Mouse (Mus musculus): ENCODE data around the gene Wsb2.
"Not testable (repeated sequence)": the region's sequence is repeated elsewhere in the genome, so short reads cannot be mapped to it uniquely, and the experiment has no call there.

The Wsb2 gene

DNA sequence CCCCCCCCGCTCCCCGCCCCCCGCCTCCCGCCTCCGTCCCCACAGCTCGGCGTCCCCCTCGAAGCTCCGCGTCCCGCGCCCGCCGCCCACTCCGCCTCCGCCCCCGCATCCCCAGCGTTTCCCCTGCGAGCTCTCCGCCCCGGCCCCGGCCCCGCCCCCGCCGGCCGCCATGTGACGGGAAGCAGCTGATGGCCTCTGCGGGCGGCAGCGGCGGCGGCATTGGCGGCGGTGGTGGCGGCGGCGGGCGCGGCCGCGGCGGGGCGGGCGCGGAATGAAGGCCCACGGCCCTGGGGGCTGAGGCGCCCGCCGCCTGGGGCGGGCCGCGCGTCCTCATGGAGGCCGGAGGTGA, at the start of gene Wsb2:
Wsb2 (plus strand) TSS at position 176 of the 349 bp plus-strand sequence.
- DNase-seq, result peak; percentile 84 to 89

DNA sequence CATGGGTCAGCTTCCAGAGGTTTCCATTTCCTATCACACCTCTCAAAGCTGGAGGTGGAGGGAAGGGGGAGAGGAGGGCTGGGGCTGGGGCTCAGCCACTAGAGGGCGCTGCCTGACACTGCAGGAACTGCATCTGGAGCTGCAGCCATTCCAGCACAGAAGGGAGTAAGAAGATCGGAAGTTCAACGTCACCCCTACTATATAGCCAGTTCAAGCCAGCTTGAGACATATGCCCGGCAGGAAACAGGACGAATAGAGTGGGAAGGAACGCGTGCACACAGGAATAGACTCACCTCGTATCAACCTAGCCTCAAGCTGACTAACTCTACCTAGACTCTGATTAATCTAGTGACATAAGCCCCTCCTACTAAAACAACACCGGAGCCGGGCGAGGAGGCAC, 49.4 kb upstream of the Wsb2 start:
- DNase-seq, result peak; percentile 74 to 84

DNA sequence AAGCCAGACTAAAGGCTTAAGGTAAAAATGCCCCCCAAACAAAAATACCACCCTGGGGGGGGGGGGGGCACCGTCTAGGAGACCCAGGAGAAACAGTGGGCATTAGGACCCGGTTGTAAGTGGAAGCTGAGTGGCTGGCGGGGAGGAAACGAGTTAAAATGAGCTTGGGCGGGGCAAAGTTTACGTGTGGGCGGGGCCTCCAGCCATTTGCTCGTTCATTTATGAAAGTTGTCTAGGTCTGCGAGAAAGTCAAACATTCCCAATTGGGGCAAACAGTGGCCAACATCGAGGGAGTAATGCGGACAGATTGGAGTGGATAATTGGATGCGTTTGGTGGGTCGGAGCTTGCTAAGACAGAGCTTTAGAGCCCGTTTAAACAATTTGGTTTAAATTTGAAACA, 43.7 kb upstream of the Wsb2 start:
- DNase-seq, result peak; percentile 78

GRCm38 (mm10) chr5:117313909-117314308, 43.2 kb upstream of the Wsb2 start:
- DNase-seq, result no peak

- peak; percentile 46 to 71 for DNase-seq
Observed at GRCm38 (mm10) chr5:117314587-117315428, 42.3 kb upstream of the Wsb2 start.

DNA sequence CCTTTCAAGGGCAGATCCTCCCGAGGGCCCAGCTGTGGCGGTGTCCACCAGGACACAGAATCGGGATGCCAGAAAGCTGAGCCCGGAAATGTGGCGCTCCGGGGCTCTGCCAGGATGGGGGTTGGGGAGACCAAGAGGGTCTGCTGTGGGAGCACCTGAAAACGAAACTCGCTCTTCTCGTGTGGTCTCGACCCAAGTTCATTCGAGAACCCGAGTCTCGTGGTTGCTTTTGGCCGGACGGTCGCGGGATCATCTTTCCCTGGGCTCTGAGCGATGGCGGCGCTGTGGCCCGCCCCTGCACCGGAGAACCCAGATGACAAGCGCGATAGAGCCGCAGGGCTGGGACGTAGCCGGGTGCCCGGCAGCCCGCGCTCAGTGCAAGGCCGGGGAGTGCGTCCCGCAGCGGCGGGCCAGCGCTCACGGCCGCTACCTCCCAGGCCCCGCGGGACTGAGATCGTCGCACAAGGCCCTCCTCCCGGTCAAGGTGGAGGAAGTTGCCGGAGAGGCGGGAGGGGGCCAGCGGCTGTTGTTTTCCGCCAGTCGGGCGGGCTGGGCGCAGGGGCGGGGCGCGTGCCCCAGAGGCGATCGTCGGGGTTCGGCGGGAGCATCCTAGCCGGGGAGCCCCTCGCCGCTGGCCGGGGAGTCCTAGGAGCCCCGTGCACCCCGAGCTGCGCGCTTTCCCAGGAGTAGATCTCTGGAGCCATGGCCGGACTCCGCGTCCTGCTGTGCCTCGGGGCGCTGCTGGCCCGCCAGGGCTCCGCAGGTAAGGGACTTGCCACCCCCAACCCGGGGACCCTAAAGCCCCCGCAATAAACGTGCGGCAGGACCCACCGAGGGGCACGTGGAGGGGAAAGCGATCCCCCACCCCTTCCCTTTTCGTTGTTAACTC, 38.1 kb upstream of the Wsb2 start, which contains the start of gene Vsig10:
Vsig10 (plus strand) TSS at position 343 of the 889 bp plus-strand sequence.
- DNase-seq, result peak; percentile 78 to 79

GRCm38 (mm10) chr5:117323751-117324150, 33.4 kb upstream of the Wsb2 start:
- no peak for DNase-seq

DNA sequence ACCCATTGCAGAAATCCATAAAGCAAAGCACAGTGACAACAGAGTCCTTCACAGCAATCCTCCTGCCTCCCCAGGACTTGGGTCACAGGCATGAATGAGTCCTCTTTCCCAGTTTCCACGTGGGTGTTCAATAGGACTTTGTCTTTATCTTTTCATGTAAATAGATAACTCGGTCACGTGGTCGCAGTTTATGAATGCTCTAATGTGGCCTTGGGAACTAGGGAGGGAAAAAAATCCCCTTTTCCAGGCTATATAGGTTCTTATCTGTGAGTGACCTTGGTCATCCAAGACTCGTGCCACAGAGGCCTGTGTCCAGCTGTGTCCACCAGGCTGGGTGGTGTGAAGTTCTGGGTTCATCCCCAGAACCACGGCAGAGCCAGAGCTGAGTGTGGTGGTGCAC, 30.7 kb upstream of the Wsb2 start:
- DNase-seq, result no peak

GRCm38 (mm10) chr5:117330457-117330856, 26.6 kb upstream of the Wsb2 start:
- peak; percentile 73 to 84 for DNase-seq

DNA sequence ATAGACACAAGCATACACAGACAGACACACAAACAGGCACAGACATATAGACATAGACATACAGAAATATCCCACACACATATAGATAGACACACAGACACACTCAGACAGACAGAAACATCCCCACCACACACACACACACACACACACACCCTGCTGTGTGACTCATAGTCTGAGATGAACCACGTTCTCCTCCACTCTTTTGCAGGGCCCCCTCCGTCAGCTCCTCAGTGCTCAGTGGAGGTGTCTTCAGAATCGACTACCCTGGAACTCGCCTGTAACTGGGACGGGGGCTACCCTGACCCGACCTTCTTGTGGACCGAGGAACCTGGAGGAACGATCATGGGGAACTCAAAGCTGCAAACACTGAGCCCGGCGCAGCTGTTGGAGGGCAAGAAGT, 19.1 kb upstream of the Wsb2 start:
- DNase-seq, result no peak

- no peak for DNase-seq
Observed at GRCm38 (mm10) chr5:117338503-117338902, 18.6 kb upstream of the Wsb2 start.

GRCm38 (mm10) chr5:117340081-117340480, 17.0 kb upstream of the Wsb2 start:
- DNase-seq, result no peak

DNA sequence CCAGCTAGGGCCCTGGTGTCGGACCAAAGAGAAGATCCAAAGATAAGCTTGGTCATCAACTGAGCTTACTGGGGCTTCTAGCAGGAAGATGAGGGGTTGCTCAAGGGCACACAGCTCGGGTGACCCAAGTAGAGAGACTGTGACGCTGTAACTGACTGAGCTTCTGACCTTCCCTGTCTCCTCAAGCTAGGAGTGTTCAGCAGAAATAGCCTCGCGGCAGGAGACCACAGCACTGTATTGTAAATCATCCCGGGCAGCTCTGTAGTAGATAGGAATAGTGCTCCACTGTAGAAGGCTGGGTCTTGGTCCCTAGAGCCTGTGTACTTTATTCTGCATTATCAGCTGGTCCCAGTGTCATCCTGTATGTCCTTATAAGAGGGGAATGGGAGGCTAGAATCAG, 15.2 kb upstream of the Wsb2 start:
- no peak for DNase-seq

DNA sequence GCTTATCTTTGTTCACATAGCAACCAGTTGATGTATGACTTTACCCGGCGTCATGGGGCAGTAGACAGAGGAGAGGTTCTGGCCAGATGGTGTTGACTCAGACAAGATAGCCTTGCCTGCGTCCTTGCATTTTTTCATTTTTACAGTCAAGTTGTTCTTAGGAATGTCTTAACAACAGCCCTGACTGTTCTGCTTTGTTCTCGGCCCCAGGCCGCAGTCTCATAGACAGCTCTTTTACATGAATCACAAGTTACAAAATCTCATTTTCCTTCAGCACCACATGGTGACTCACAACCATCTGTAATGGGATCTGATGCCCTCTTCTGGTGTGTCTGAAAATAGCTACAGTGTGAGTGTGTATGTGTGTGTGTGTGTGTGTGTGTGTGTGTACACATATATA, 12.6 kb upstream of the Wsb2 start:
- not testable (repeated sequence) for DNase-seq

DNA sequence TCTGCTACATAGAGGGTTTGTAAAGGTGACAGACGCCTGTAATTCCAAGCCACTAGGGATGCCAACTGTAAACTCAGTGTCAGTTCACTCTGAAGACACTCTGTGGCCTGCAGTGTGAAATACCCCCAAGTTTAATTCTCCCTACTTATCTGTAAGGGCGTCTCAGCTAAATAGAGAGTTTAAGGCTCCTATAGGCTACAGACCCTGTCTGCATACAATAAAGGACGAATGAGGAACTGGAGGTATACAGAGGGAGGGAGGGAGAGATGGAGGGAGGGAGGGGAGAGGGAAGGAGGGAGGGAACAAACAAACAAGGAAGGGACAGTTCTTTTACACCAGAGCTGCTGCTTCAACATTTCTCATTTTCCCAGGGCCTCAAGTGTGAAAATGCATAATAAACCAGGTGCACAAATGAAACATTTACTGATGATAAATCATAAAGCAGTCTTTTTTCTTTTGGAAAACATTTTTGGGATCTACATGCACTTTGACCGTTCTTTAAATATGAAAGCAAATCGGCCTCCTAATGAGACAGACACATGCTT, 11.6 kb upstream of the Wsb2 start:
- no peak for DNase-seq

DNA sequence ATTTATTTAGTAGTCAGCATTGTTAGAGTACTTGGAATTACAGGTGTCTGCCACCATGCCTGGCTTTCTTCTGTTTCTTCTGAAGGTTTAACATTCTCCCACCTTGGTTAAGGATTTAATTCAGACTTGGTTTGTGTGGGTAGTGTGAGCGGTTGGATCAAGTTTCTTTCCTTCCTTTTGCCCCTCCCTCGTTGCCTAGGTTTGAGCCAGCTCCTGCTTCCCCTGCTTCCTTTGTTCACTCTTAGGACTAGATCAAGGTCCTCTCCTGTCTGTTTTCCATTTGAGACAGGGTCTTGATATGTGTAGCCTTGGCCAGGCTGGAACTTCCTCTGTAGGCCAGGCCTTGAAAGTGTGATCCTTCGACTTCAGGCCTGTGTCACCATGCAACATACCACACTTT, 10.8 kb upstream of the Wsb2 start:
- DNase-seq, result no peak

GRCm38 (mm10) chr5:117347011-117347410, 10.1 kb upstream of the Wsb2 start:
- no peak for DNase-seq

DNA sequence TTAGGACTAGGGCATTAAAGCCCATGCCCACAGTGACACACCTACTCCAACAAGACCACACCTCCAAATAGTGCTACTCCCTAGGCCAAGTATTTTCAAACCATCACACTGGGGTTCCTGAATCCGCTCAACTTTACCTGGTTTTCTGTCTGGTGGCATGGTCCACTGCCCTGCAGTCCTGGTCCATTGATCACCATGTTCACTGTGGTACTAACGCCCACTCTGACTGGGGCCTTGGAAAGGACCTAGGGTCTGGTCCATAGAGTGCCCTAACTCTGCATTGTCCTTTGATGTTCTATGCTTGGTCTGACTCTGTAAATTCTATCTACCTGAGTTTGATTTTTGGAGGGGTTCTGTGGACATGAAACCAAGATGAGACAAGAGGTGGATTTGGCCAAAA, 9.3 kb upstream of the Wsb2 start:
- no peak for DNase-seq

GRCm38 (mm10) chr5:117348279-117348678, 8.8 kb upstream of the Wsb2 start:
- peak; percentile 71 to 77 for DNase-seq

DNA sequence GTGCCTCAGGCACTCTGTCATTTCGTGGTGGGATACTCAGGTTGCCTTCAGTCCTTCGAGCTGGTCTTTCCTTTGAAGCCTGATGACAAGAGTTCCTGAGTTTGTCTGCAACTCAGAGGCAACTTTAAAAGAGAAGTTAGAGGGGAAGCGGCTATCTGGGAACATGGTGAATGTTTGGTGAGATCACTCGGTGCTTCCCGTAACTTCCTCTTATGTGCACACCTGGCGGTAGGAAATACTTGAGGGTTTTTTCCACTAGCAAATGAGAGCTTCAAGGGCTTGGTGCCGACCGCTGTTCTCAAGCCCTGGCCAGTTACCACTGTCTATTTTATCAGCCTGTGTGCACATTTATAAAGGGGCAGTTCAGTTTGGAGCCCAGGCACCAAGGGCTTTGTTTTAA, 3.0 kb upstream of the Wsb2 start:
- DNase-seq, result peak in 1 of 2 experiments; percentile 28

- DNase-seq, result no peak
Observed at GRCm38 (mm10) chr5:117355648-117356303, 1.3 kb upstream of the Wsb2 start.

DNA sequence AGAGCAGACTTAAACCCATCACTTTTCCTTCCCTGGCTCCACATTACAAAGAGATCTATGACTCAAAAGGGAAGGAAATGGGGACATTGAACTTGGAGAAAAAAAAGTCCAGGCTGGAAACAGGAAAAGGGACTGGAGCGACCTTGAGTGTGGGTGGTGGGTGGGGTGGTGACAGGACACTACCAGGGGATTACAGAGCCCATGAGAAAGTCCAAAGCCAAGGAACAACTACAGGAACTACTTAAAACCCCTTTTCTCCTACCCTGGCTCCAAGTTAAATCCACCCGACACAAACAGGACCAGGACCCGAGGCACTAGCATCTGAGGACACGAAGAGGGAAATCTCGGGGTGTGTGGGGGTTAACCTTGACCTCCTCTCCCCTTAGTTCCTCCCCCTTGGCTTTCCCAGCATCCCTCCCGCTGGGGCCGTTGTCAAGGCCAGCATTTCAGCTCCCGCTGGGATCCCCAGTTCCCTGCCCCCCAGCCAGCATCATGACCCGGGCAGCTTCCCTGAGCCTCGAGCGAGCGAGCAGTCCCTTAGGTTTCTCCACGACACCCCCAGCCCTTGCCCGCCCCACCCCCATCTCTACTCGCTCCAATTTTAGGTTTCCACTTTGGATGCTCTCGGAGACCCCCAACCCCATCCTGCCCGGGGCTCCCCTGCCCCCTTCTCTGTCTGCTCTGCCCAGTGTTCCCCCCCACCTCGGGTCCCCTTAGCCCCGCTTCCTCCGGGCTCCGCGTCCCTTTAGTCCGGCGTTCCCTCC, 557 bp upstream of the Wsb2 start:
- peak; percentile 53 to 60 for DNase-seq

Measured in lung, adult 18-20 months (tissue).